Mouse (Mus musculus): ENCODE results near the gene Ggct.
A peak's percentile ranks its signal among the peaks of the same experiment; 100 is the strongest.
"Not testable (repeated sequence)": the region's sequence is repeated elsewhere in the genome, so short reads cannot be mapped to it uniquely, and the experiment has no call there.

Gene Ggct

DNA sequence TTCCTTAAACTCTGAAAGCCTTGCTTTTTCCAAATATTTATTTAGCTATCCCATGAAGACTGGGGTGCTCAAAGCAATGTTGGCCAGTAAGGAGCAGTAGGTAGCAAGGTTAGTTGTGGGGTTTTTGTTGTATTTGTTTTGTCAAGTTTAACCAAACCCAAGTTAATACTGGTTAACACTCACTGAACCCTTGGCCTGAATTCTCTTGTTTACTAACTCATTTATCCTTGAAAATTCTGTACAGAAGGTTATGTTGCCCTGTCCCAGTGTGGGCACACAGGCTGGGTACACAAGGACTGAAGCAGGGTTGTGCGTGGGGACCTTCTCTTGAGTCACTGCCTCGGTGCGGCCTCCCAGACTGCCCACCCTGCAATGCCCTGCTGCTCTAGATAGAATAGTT is 3.6 kb upstream of the Ggct start:
- DNase-seq (ENCODE audit: low spot score in 2 of 2): no peak

DNA sequence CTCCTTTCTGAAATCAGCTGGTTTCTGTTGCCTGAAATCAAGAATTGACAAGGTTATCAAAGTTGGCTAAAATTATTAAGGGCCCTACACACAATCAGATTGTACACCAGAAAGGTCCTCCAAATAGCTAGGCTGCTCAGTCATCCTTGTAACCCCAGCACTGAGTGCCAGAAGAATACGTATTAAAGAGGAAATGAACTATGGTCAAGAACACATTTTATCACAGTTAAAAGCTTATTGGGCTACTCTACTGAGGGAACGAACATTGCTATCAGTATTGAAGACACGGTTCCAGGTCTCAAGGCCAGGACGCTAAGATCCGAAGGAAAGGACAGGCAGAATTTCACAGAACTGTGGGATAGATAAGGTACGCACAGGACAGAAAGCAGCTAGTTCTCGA is 609 bp downstream of the Ggct start:
- no peak for DNase-seq (ENCODE audit: low spot score in 2 of 2)

DNA sequence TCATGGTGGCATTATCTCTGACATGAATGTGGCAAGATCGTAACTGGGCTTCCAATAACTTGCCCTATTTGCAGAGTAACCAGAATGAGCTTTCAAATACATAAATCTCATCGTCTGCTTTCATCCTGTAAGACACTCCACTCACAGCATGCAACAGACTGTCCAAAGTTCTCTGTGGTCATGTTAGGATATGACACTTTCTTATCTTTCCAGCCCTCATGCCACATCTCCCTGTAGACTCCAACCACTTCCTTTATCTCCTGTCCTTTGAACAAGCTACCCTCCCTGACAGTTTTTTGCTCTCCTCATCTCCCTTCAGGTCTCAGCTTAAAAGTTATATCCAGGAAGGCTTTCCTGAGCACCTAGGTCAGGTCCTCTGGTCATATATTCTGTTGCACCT is 1.6 kb downstream of the Ggct start:
- DNase-seq (ENCODE audit: low spot score in 2 of 2): no peak

DNA sequence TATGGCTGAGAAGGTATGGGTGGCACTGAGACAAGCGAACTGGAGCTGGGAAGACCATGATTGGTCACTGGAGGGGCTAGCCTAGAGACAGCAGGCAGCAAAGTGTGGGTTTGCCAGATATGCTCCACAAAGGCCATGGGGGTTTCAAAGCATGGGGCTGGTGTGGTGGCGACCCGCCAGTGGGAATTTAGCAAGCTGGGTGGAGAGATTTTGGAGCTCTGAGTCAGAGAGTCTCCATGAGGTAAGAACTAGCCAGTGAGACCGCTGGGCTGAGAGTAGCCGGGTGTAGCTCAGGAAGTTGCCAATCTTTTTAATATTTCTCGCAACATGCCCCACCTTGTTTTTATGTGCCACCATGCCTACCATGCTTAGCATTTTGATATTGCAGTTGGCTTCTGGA is 4.6 kb downstream of the Ggct start:
- no peak for DNase-seq (ENCODE audit: low spot score in 2 of 2)

DNA sequence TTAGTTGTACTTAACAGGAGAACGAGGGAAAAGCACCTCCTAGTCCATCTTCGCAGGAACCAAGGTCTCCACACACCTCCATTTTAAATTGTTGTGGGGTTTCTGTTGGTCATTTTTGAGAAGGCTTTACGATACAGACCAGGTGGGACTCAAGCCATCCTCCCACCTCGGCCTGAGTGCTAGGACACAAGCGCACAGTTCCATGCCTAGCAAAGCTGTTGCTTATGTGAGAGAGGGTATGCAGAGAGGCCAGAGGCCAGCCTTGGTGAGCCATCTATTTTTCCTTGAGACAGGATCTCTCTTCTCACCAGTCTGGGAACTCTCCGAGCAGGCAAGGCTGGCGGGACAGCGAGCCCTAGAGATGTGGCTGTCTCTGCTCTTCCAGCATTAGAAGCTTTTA is 8.7 kb downstream of the Ggct start:
- no peak for DNase-seq (ENCODE audit: low spot score in 2 of 2)

DNA sequence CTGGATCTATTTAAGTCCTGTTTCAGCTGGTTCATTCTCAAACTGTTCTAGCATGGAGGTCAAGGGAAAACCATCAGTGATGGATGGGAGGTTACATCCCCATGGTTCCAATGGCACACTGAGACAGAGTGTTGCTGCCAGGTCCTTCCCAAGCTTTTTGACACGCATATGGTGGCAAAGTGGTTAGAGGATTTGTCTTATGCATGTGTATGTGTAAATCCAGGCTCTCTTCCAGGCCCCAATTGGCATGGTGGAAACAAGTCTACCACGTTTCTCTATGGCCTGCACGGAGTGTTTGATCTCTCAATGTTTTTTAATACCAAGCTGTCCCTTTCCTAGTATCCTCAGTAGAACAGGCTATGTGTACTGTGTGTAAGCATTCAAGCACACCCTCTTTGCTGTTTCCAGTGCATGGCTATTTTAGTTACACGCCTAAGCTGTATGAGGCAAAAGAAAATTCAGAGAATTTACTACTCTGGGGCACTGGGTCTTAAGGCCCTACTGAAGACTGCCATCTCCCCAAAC is 9.2 kb downstream of the Ggct start:
- DNase-seq (ENCODE audit: low spot score in 2 of 2): no peak

DNA sequence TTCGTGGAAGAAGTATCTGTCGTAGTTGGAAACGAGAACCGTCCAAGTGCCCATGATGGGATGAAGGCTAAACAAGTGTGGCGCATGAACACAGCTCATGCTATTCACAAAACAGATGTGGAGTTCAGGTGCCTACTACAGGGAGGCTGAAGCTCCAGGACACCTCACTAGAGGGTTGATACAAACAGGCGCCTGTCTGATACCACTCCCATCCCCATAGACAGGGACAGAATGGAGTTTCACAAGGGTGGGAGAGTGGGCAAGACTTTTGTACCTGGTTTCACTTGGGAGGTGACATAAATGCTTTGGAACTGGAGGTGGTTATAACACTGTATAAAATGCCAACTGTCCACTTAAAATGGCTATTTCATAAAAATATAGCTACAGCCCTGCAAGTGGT is 13.3 kb downstream of the Ggct start:
- DNase-seq (ENCODE audit: low spot score in 2 of 2): no peak

DNA sequence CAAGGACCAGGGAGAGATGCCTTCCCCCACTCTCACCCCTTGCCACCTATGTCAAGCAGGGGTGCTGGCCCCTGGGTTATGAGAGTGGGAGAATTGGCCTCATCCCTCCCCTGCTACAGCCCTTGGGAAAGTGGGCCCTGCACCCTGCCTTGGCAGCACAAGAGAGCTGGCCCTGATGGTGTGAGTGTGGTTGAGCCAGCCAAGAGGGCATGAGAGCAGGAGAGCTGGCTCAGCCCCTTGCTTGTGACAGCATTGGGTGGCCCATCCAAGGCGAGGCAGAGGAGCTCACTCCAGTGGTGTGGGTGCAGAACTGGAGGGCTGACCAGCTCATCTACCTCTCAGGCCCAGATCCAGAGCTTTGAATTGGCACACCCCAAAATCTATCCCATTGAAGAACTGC is 17.1 kb downstream of the Ggct start:
- DNase-seq (ENCODE audit: low spot score in 2 of 2): no peak

DNA sequence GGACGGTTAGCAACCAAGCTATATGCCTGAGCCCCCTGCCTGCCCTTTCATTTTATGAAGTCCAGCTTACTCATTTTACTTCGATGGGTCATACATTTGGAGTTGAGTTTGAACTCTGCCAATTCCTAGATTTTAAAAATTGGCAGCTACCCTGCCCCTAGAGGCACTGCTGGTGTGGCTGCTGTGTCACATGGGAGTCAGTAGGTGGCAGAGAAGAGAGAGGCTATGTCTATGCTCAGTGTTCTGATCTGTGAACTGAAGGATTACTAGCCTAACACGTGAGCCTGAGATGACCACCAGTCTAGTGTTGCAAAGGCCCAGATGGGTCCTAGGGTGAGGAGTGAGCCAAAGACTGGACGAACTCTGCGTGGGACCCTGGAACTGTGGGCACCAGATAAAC is 18.2 kb downstream of the Ggct start:
- no peak for DNase-seq (ENCODE audit: low spot score in 2 of 2)

DNA sequence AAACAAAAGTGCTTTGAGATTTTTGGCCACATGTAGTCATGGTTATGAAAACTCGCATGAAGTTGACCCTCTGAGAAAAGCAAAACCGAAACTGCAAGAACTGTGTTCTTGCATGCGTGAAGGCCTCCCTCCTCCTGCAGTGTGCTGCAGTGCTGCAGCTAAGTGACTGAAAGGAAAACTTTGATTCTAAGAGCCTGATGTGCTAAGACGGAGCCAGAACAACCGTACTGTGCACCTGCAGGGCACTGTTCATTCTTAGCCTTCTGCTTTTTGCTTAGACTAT is 19.9 kb downstream of the Ggct start:
- DNase-seq (ENCODE audit: low spot score in 2 of 2): no peak

DNA sequence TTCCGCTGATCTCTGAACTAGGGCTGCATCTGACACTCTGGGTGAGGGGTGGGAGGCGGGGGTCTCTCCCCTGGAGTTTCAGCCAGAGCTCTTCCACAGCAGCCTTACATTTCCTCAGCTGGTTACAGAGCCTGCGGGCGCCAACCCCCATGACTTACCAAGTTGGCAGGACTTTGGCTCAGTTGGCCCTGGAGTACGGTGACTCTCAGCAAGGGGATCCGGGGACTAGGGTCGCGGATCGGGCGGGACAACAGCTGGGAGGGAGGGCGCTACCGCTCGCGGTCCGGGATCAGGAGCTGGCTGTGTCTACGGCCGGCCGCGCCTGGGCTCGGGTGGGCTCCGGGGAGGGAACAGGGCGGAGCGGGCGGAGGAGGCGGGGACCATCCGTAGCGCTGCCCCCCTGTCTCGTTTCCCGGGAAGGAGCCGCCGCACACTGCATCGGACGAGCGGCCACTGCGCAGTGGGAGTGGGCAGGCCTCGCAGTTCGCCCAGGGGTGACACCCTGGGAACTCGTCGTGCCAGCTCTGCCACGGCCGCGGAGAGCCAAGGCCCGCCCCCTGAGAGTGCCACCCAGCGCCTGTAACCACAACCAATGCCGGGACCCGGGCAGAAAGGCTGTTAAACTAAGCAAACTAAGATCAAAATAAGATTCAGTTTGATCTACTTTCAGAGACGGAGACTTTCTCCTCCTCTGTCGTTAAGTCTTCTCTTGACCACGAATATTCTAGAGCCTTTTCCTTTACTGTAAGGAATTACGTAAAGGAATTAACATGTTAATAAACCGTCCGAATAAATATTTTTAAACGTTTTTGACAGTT is 20.4 kb downstream of the Ggct start, which contains the start of gene Nod1:
TSS of gene Nod1 (minus strand) at position 502 of the 818 bp plus-strand sequence.
- DNase-seq (ENCODE audit: low spot score in 2 of 2): peak; percentile 68 to 80

DNA sequence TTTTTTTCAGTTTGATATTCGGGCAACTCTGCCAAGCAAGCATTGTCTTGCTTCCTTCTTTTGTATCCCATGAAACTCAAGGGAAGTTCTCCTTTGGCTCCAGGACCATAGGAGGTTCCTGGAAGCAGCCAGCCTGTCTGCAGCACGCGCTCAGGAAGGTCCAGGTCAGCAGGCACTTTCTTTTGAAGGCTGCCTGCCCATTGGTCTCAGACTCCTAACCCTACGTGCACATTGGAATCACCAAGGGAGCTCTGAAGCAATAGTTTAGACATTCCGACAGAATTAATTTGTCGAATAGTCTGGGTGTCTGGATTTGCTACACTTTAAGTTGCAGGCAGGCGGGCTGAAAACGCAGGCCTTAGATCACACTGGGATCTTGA is 21.0 kb downstream of the Ggct start:
- DNase-seq (ENCODE audit: low spot score in 2 of 2): no peak

DNA sequence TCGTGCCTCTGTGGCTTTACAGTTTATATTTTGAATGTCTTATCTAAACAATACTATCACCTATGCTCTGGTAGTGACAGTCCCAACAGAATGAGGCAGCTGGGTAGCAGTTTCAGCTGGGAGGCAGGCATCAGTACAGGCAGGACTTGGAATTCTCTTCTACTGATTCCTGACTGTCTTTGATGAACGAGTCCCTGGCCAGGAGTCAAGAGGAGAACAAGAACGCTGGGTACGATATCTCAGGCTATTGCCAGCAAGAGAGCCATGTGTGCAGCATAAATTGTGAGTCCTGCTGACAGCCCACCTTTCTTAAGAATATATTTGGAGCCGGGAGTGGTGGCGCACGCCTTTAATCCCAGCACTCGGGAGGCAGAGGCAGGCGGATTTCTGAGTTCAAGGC is 22.2 kb downstream of the Ggct start:
- DNase-seq (ENCODE audit: low spot score in 2 of 2): no peak

DNA sequence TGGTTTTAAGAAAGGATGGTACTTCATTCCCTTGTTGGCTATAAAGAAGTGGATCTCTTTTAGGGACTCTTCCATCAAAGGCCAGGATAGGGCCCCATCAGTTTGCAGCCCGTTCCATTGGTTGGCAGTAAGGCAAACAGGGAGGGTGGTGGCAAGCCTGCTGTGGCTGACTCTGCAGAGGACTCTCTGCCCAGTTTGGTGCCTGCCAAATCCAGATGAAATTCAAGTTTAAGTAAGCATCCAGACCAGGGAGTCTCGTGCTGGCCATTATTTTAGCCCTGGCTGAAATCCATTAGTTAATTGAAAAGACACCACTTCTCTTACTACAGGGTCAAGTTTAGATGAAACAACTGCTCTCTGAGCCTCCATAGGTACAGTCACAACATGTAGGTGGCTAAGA is 22.9 kb downstream of the Ggct start:
- DNase-seq (ENCODE audit: low spot score in 2 of 2): no peak

DNA sequence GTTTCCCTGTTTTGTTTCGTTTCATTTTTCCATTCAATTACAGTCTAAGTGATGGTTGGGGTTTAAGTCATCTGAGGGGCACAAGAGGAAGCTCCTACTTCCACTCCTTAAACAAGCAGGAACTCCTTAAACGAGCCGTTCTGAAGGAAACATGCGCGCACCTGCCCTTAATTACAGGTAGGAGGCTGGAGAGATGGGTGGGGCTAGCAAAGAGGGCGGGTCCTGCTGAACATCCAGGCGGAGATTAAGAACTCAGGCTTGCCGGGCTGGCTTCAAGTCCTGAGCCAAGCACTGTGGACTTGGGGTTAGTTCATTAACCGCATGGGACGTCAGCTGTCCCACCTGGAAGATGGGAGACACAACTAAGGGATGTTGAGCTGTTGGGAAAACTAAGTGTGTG is 25.2 kb downstream of the Ggct start:
- no peak for DNase-seq (ENCODE audit: low spot score in 2 of 2)

DNA sequence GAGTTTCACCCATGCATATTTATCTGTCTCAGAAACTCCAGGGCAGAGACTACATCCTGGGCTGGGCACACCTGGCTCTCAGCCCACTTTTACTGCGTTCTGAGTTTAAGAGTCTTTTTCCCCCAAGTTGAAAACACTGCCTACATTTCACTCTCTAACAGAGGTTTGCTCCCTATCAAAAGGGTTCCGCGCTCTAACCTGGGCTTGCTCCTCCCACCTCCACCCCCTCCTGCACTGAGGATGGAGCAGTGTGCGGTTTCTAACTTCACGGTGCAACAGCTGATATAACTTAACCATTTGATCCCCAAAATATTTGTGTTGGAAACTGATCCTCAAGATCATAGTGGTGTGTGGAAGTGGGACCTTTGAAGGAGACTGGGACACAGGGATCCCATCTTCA is 27.5 kb downstream of the Ggct start:
- no peak for DNase-seq (ENCODE audit: low spot score in 2 of 2)

DNA sequence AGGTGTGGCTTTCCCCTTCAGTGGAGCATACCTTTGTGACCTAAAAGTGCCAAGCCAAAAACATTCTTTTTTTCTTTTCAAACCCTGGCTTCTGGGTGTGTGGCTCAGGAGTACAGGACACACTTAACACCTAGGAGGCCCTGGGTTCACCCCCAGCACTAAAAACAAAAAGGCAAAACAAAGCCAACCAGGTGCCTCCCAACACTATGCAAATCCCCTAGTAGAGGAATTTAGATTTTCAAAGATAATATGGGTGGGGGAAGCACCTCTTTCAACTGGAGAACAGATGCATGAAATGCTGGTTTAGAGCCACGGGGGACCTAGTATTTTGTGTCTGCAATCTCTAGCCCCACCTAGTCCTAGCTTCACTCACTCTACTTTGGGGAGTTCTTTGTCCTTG is 28.0 kb downstream of the Ggct start:
- DNase-seq (ENCODE audit: low spot score in 2 of 2): no peak

DNA sequence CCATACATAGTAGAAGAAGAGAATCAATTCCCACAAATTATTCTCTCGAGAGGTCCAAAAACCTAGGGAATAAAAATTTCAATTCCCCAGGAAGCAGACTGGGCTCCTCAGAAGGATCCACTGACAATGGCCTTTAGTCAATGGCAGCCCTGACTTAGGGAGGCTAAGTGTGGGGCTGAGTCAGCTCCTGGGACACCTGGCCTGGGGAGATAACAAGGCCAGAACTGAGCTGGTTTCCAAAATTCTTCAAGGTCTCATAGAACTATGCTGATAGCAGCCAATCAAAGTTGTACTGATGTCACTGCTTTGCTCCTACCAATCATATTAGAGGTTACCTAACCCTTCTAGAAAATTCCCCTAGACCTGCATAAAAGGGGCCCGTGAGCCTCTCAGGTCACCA is 29.2 kb downstream of the Ggct start:
- DNase-seq (ENCODE audit: low spot score in 2 of 2): no peak

DNA sequence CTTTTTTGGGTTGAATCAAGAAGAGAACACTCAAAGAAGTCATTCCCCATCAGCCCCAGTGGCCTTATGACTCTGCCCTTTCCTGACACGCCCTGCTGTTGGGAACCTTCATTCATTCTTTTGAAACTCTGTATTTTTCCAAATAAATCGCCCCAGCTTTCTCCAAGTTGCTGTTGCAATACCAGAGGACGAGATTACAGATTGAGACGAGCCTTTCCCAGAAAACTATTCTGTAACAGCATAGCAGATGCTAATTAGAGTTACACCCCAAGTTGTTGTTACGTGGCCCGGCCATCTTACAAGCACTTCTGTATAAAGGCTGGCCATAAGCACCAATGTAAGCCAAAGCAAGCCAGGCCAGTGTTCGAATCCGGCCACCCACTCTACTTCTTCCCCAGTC is 35.1 kb downstream of the Ggct start:
- DNase-seq (ENCODE audit: low spot score in 2 of 2): no peak

DNA sequence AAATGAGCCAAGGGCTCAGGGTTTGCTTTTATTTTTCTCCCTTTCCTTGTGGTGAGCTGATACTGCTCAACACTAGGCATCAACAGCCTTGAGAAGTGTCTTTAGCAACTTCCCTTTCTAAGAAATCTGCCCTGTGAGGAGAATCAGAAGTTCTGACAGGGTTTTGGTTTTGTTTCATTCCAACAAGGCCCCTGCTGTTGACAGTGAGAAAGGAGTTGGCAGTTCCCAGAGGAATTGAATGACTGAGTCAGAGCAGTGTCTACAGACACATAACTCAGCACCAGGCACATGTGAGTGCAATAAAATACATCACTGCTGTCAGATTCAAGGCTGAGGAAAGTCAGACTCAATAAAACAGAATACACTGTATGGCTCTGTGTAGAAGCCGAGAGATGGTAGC is 36.3 kb downstream of the Ggct start:
- no peak for DNase-seq (ENCODE audit: low spot score in 2 of 2)

DNA sequence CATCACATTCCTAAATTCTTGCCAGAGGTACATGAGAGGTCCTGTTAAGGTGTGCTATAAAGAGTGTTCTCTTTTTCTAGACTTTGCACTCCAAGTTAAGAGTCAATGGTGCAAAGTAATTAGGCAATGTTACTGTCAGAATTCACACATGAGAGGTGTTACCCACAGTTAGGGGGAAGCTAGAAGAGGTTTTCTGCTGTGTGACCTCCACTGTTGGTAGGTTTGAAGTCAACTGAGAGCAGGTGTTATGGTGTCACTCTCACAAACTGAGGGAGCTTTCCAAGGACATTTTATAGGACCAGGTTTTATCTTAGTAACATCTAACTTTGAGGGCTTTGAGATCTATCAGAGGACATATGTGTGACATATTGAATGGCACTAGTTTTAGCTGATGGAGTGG is 36.8 kb downstream of the Ggct start:
- no peak for DNase-seq (ENCODE audit: low spot score in 2 of 2)

DNA sequence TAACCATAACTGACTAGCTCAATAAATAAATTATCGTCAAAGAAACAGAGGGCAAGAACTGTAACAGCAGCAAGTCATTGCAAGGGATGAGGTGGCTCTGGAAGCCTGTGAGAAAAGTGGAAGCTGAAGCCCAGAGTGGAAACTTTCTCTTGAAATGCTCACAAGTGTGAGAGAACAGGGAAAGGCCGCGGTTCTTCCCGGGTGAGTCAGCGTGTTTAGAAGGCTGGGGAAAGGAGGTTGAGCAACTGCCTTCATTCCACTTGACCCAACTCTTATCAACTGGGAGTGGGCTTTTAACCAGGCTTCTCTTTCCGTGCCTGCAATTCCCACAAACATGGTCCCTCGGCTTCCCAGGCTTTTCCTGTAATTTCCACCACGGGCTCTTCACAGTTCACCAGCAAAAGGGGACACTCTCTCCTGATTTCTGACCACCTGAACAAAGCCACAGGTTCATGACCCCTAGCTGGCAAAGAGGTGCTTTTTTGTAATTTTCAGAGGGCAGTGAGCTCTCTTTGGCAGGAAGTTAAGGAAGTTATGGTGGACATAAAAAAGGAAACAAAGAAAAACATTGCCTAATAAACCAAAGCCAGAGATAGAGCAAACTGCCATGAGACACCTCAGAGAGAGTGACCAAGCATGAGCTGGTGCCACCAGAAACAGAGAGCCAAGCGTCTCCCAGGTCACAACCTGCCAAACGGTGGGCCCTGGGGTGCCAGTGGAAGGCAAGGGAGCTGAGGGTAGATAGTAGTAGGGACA is 37.9 kb downstream of the Ggct start:
- peak in 1 of 2 experiments; percentile 77 for DNase-seq (ENCODE audit: low spot score in 2 of 2)

DNA sequence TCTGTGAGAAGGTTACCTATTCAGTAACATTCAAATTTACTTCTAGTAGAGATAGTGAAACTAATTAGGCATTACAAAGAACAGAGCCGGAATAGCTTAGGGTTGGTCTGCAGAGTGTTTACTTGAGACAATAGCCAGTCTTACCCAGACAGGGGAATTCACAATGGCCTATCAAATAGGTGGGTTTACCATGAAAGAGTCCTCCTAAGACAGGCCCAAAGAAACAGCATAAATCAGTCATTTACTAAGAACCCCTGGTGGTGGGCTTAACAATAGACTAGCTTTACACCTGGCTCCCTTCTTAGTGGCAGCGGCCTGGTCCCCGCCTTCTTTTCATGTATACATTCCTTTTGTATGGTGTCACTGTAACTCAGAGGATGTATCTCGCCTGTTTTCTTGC is 39.4 kb downstream of the Ggct start:
- DNase-seq (ENCODE audit: low spot score in 2 of 2): not testable (repeated sequence)
